Mouse (Mus musculus) urinary bladder, postnatal 4 days (tissue): Measurements from ENCODE around the gene Cd248.
"Not testable (repeated sequence)": the region's sequence is repeated elsewhere in the genome, so short reads cannot be mapped to it uniquely, and the experiment has no call there.

ENCODE experiments used
- DNase-seq, 2 experiments: peaks; one replicate each; pipeline ENCODE4 v3.0.0; 2021 to 2022; ENCODE audit warnings: low spot score in 2 of 2

Gene Cd248

GRCm38 (mm10) chr19:5073518-5073917 is 5.6 kb downstream of the Cd248 start:
- DNase-seq: no peak

DNA sequence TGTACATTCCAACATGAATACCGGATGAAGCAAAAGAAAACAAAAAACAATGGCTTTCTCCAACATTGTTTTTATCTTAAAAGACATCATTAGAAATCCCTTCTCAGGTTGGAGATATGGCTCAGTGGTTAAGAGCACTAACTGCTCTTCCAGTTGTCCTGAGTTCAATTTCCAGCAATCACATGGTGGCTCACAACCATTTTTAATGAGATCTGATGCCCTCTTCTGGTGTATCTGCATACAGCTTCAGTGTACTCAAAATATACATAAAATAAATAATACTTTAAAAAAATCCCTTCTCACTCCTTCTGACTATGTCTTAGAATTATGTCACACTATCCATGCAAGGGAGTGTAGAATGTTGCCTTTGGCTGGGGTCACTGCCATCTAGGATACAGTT is 11.4 kb downstream of the Cd248 start:
- no peak for DNase-seq

- no peak for DNase-seq
These were observed 14.1 kb downstream of the Cd248 start for GRCm38 (mm10) chr19:5082005-5082404.

DNA sequence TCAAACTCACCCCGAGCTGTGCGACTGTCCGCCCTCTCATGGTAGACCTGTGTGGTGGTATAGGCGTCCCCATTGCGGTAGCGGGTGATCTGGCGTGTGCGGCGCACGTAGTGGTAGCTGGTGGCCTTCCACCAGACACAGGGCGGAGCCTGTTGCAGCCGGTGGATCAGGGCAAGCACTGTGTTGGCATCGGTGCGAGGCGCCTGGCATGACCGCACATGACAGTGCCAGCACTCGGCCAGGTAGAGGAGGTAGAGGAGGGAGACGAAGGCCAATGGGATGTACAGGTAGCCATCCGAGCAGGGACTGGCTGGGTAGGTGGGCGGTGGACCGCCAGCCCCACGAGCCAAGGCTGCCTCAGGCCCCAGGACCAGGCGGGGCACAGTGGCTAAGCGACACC is 14.7 kb downstream of the Cd248 start:
- DNase-seq: no peak

GRCm38 (mm10) chr19:5083961-5084833 is 16.3 kb downstream of the Cd248 start:
- DNase-seq: no peak

DNA sequence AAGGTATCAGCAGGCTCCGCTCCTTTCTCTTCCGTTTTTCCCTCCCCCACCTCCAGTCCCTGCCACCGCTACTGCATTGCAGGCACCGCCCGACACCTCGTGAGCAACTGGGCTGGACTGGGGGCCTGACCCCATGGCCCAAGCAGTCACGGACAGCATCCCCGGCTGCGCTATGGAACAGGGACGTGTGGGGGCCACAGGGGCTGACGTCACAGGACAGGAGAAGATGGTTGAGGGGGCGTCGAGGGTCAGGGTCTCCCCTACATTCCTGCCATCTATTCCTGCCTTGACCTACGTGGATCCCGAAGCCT is 16.9 kb downstream of the Cd248 start:
- no peak for DNase-seq

GRCm38 (mm10) chr19:5085145-5085863 is 17.4 kb downstream of the Cd248 start, which contains the start of gene Tmem151a:
Tmem151a (minus strand) TSS chr19:5085531.
- DNase-seq: no peak

GRCm38 (mm10) chr19:5086533-5086932 is 18.7 kb downstream of the Cd248 start:
- not testable (repeated sequence) for DNase-seq

DNA sequence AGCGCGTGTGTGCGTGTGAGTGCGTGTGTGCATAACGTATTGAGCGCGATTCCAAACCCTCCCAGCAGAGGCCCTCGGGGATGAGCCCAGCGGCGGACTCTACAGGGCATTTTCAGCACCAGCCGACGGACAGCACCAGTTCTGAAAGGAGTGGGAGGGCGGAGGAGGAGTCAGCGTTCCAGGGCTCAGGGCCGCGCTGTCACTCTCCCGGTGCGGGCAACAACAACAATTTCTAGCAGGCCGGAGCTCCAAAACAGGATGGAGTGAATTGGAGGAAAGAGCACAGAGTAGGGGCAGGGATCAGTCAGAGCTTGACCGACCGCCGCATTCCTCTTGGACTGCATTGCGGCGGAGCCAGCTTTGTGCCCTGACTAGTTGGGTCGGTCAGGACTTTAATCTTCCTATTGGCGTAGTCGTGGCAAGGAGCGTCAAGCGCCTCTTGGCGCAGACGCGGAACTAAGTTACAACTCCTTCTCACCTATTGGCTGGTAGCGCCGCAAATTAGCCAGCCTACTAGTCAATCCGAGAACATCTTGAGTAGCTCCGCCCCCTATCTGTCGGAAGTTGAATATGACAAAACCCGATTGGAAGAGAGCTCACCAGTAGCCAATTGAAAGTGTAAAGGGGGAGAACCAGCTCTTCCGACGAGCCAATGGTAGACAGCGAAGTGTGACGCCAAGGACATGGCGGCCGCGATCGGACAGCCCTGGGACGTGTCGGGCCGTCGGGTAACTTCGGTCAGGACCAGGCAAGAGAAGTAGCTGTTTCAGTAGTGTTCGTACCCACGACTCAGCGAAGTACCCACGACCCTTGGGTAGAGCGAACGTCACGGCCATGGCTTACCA is 20.2 kb downstream of the Cd248 start, which contains the start of gene Yif1a:
TSS of gene Yif1a (plus strand) at position 655 of the 845 bp plus-strand sequence.
- DNase-seq: peak; percentile 90 to 96

DNA sequence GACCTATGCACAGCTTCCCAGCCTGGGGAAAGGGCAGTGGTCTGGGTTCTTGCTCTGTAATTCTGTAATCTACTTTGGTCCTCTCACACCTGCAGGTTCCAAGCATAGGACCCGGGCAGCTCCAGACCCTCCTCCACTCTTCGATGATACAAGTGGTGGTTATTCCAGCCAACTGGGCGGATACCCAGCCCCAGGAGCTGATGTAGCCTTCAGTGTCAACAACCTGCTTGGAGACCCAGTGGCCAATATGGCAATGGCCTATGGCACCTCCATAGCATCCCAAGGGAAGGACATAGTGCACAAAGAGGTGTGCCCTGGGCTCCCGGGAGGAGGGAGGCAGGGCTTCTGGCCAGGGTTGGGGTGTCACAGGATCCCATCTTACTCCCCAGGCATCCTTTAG is 21.4 kb downstream of the Cd248 start:
- DNase-seq: no peak

- no peak for DNase-seq
These were observed 24.2 kb downstream of the Cd248 start for GRCm38 (mm10) chr19:5092083-5092482.

- DNase-seq: no peak
These were observed 25.8 kb downstream of the Cd248 start for GRCm38 (mm10) chr19:5093481-5094242.

DNA sequence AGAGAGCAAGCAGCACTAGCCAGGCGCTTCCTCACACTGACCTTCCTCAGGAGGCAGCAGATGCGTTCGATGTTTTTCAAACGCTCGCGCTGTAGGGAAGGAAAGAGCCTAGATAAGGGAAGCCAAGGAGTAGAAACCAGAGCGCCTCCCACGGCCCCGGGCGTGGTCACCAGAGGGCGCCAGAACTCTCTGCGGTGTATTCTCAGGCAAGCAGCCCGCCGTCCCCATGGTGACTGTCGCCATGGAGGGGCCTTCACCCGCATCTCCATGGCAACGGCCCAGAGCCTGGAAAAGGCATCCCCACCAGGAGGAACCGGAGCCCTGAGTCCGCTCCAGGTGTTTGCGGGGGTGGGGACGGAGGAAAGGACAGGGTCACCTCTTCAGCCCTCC is 26.4 kb downstream of the Cd248 start:
- peak; percentile 85 to 94 for DNase-seq

GRCm38 (mm10) chr19:5094746-5095417 is 27.0 kb downstream of the Cd248 start:
- DNase-seq: no peak

DNA sequence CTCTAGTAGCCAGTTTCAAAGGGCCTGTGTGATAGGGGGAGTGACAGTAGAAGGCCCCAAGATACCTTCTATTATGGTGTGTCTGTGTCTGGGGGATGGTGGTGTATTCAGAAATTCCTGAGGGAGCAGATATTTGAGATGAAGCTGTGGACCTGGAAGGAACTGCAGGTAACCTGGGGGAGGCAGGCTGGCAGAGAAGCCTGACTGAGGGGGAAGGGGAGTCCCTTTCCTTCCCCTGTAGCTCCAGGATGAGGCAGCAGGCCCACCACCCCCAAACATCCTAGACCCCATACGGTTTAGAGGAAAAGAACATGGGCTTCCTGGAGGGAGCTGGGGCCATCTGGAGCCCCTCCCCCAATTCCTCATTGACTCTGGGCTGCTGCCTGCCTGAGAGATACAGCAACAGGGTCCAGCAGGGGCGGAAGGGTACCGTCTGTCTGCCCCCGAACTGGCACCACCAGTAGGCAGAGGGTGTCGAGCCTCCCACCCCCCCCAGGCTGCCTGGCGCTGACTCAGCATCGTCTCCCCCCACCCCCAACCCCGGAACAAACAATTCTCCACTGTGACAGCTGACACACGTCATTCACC is 28.1 kb downstream of the Cd248 start:
- DNase-seq: no peak

- DNase-seq: no peak
These were observed 29.9 kb downstream of the Cd248 start for GRCm38 (mm10) chr19:5097521-5098362.

GRCm38 (mm10) chr19:5098363-5099143 is 30.7 kb downstream of the Cd248 start, which contains the start of gene Cnih2:
Cnih2 (minus strand) TSS chr19:5098521.
- no peak for DNase-seq

DNA sequence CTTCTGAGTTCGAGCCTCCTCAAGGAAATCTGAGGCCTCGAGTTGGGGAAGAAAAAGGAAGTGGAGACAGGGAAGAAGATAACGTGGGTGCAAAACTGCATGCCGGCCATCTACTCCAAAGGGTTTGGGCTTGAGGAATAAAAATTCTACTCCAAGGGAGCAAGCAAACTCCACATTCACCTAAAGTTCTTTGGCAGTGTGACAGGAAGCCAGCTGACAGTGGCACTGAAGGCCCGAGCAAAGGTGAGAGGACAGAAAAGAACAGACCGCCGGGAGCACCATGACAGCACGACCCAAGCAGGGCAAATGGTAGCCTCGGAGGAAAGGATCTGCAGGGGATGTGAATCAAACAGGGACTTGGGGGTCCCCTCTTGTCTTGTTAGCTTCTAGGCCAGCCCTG is 38.2 kb downstream of the Cd248 start:
- DNase-seq: no peak
